Comparison of ENCODE assay signal across 9 mouse cellular contexts in genomic region chr10:73826354-73826753, GRCm38 (mm10).
DNase-seq lines count a peak whose midpoint lies in the region; ATAC-seq and TF ChIP-seq lines count a peak whose summit lies in the region.
"Had no signal": no experiment of that assay in that cellular context is flagged by ENCODE, and none has a peak within 500 bp of the region (broad histone marks: within the 10 kb centered on the region; RNA-seq: fewer than 3 reads in every experiment).

No protein-coding gene starts in this region.

- no peak for DNase-seq in neural tube, embryonic 10.5 days (ENCODE audit: extremely low spot score, low spot score)
- peak; percentile 14 to 42 for DNase-seq in layer of hippocampus, adult 8-10 months (ENCODE audit: low spot score in 2 of 2)
- DNase-seq in embryo, embryonic 10.5 days (ENCODE audit: low spot score): no peak
- no peak for DNase-seq in liver, postnatal 0 days
- DNase-seq: lung, postnatal 14 days had no signal

- H3K36me3 ChIP-seq in forebrain, embryonic 12.5 days (replicated peaks): no peaks in the 10 kb centered on the region
- no peaks in the 10 kb centered on the region for H3K36me3 ChIP-seq in forebrain, embryonic 15.5 days
- H3K36me3 ChIP-seq in neural tube, embryonic 12.5 days: no peaks in the 10 kb centered on the region
- H3K36me3 ChIP-seq in stomach, embryonic 16.5 days (ENCODE audit: control insufficient read depth, insufficient read depth, low read length): no peaks in the 10 kb centered on the region
- H3K36me3 ChIP-seq in liver, postnatal 0 days (replicated peaks; ENCODE audit: insufficient read depth, low read length): no peaks in the 10 kb centered on the region

- no peak overlapping the region for H3K27ac ChIP-seq in forebrain, embryonic 12.5 days
- H3K27ac ChIP-seq in forebrain, embryonic 15.5 days (replicated peaks): no peak overlapping the region
- H3K27ac ChIP-seq in neural tube, embryonic 12.5 days: no peak overlapping the region
- no peak overlapping the region for H3K27ac ChIP-seq in stomach, embryonic 16.5 days (ENCODE audit: low read length)
- no peak overlapping the region for H3K27ac ChIP-seq in liver, postnatal 0 days (ENCODE audit: low read depth)

- H3K4me3 ChIP-seq in forebrain, embryonic 12.5 days (replicated peaks): no peak overlapping the region
- H3K4me3 ChIP-seq in forebrain, embryonic 15.5 days: no peak overlapping the region
- no peak overlapping the region for H3K4me3 ChIP-seq in neural tube, embryonic 12.5 days
- H3K4me3 ChIP-seq in stomach, embryonic 16.5 days (replicated peaks; ENCODE audit: low read length): peak overlapping the region; percentile 34
- H3K4me3 ChIP-seq in liver, postnatal 0 days (ENCODE audit: low read depth, low read length): no peak overlapping the region

- no peak for TF ChIP-seq CTCF in liver, postnatal 0 days (IDR thresholded peaks at IDR 0.05; ENCODE audit: low read depth)

- H3K4me1 ChIP-seq in forebrain, embryonic 12.5 days: peaks cover 7% of the 10 kb centered on the region
- peaks cover 12% of the 10 kb centered on the region for H3K4me1 ChIP-seq in forebrain, embryonic 15.5 days
- no peaks in the 10 kb centered on the region; the same call in none of the 2 replicates for H3K4me1 ChIP-seq in neural tube, embryonic 12.5 days
- no peaks in the 10 kb centered on the region for H3K4me1 ChIP-seq in stomach, embryonic 16.5 days (ENCODE audit: control insufficient read depth, insufficient read depth, low read length)
- no peaks in the 10 kb centered on the region for H3K4me1 ChIP-seq in liver, postnatal 0 days (ENCODE audit: insufficient read depth)

- peak overlapping the region; percentile 13; the same call in 1 of the 2 replicates for H3K4me2 ChIP-seq in forebrain, embryonic 12.5 days
- H3K4me2 ChIP-seq in forebrain, embryonic 15.5 days (replicated peaks): no peak overlapping the region
- peak overlapping the region; percentile 30; the same call in 1 of the 2 replicates for H3K4me2 ChIP-seq in neural tube, embryonic 12.5 days (replicated peaks)
- H3K4me2 ChIP-seq in stomach, embryonic 16.5 days (ENCODE audit: low read depth, low read length): peak overlapping the region; percentile 38
- no peak overlapping the region for H3K4me2 ChIP-seq in liver, postnatal 0 days (ENCODE audit: low read depth, low read length)

- TF ChIP-seq EP300 in liver, postnatal 0 days (IDR thresholded peaks at IDR 0.05; ENCODE audit: low read depth): no peak

- no peaks in the 10 kb centered on the region for H3K27me3 ChIP-seq in forebrain, embryonic 12.5 days
- H3K27me3 ChIP-seq in forebrain, embryonic 15.5 days: no peaks in the 10 kb centered on the region
- H3K27me3 ChIP-seq in neural tube, embryonic 12.5 days (replicated peaks): no peaks in the 10 kb centered on the region
- H3K27me3 ChIP-seq in stomach, embryonic 16.5 days (ENCODE audit: control insufficient read depth, insufficient read depth, low read length): no peaks in the 10 kb centered on the region
- H3K27me3 ChIP-seq in liver, postnatal 0 days (ENCODE audit: insufficient read depth, low read length): no peaks in the 10 kb centered on the region

- H3K9me3 ChIP-seq in forebrain, embryonic 12.5 days: no peaks in the 10 kb centered on the region
- no peaks in the 10 kb centered on the region for H3K9me3 ChIP-seq in forebrain, embryonic 15.5 days
- no peaks in the 10 kb centered on the region for H3K9me3 ChIP-seq in neural tube, embryonic 12.5 days
- no peaks in the 10 kb centered on the region for H3K9me3 ChIP-seq in stomach, embryonic 16.5 days (replicated peaks; ENCODE audit: control insufficient read depth, low read length)
- no peaks in the 10 kb centered on the region for H3K9me3 ChIP-seq in liver, postnatal 0 days (ENCODE audit: low read length)

- WGBS in forebrain, embryonic 12.5 days: 50% methylated on average over 8 of the region's 8 CpGs
- 54% methylated on average over 8 of the region's 8 CpGs for WGBS in forebrain, embryonic 15.5 days
- 48% methylated on average over 8 of the region's 8 CpGs for WGBS in neural tube, embryonic 12.5 days
- 34% methylated on average over 8 of the region's 8 CpGs for WGBS in stomach, embryonic 16.5 days
- 72% methylated on average over 8 of the region's 8 CpGs for WGBS in liver, postnatal 0 days (ENCODE audit: insufficient replicate concordance)

- no peak overlapping the region for H3K9ac ChIP-seq in forebrain, embryonic 12.5 days
- no peak overlapping the region for H3K9ac ChIP-seq in forebrain, embryonic 15.5 days (replicated peaks)
- no peak overlapping the region for H3K9ac ChIP-seq in neural tube, embryonic 12.5 days
- H3K9ac ChIP-seq in stomach, embryonic 16.5 days (ENCODE audit: low read length): no peak overlapping the region
- H3K9ac ChIP-seq in liver, postnatal 0 days (replicated peaks): no peak overlapping the region

- 0 out of 2 replicates have a peak, but pooled peaks have one; percentile 30 for ATAC-seq in forebrain, embryonic 12.5 days (ENCODE audit: low FRiP score)
- no peak for ATAC-seq in forebrain, embryonic 15.5 days (replicated peaks)
- ATAC-seq in neural tube, embryonic 12.5 days (ENCODE audit: low FRiP score, low read depth): 0 out of 2 replicates have a peak, but pooled peaks have one; percentile 31
- peak; percentile 66; the same call in 1 of the 2 replicates for ATAC-seq in stomach, embryonic 16.5 days (ENCODE audit: insufficient read depth, low FRiP score)
- no peak for ATAC-seq in liver, postnatal 0 days

Comparison
In these comparisons a context has a peak if more than half of its experiments do, and no peak if none do; other contexts are left out.
1. ATAC-seq: peak in forebrain, embryonic 12.5 days (single experiment), neural tube, embryonic 12.5 days (single experiment) and stomach, embryonic 16.5 days (single experiment); none in forebrain, embryonic 15.5 days (single experiment) and liver, postnatal 0 days (single experiment).
2. H3K4me2 ChIP-seq: peak in forebrain, embryonic 12.5 days (single experiment), neural tube, embryonic 12.5 days (single experiment) and stomach, embryonic 16.5 days (single experiment); none in forebrain, embryonic 15.5 days (single experiment) and liver, postnatal 0 days (single experiment).
3. DNase-seq: peak in layer of hippocampus, adult 8-10 months (2 of 2); none in neural tube, embryonic 10.5 days (single experiment), embryo, embryonic 10.5 days (single experiment) and liver, postnatal 0 days (single experiment).